Mouse (Mus musculus) spleen, adult 2 months (tissue): ENCODE results near the gene Hspbp1. TPM values are rescaled to one million over a fixed set of nuclear protein-coding genes. Genes with fewer than 3 reads are reported as not detected.

Experiments
- DNase-seq, 2 experiments: peaks; one replicate each; pipeline versions ENCODE4 v3.0.0 to v3.0.0-alpha.2; 2012 to 2021; ENCODE audit warnings: low spot score in 2 of 2, low read depth in 1 of 2
- H3K27ac ChIP-seq: fragments of 200-500 bp; 2 replicates; pipeline ENCODE4 v1.5.1; 2012; ENCODE audit warnings: low read length, inconsistent platforms; ENCODE audit not compliant: insufficient read depth
- H3K27me3 ChIP-seq: fragments of 200-500 bp; 2 replicates; pipeline ENCODE4 v1.6.1; 2012; ENCODE audit warnings: mild to moderate bottlenecking, moderate library complexity, low read length, inconsistent platforms; ENCODE audit not compliant: control insufficient read depth, insufficient read depth
- H3K36me3 ChIP-seq: fragments of 200-500 bp; 2 replicates; pipeline ENCODE4 v1.6.1; 2012; ENCODE audit warnings: mild to moderate bottlenecking, low read length, inconsistent platforms; ENCODE audit not compliant: control insufficient read depth, insufficient read depth
- H3K4me1 ChIP-seq: fragments of 200-500 bp; 2 replicates; pipeline ENCODE4 v1.6.1; 2011; ENCODE audit warnings: inconsistent platforms; ENCODE audit not compliant: control insufficient read depth, insufficient read depth, insufficient read length
- H3K4me3 ChIP-seq: fragments of 200-500 bp; 2 replicates; pipeline ENCODE4 v1.5.1; 2011; ENCODE audit warnings: mild to moderate bottlenecking, inconsistent platforms; ENCODE audit not compliant: insufficient read depth, insufficient read length; ENCODE audit errors: extremely low read depth
- CTCF ChIP-seq: fragments of 200-500 bp; IDR thresholded peaks from 2 replicates; pipeline ENCODE4 v1.5.1; 2011; ENCODE audit warnings: mild to moderate bottlenecking, inconsistent platforms; ENCODE audit not compliant: insufficient read depth, insufficient read length, insufficient replicate concordance; ENCODE audit errors: extremely low read depth
- POLR2A ChIP-seq: fragments of 200-500 bp; IDR thresholded peaks from 2 replicates; pipeline ENCODE4 v1.6.1; 2011; ENCODE audit warnings: low read depth, low read length, inconsistent platforms
- WGBS: fragments of 180-500 bp; shearing (Covaris S2); methylation state at CpG from one replicate; pipeline ENCODE4 v1.1.7; 2018; 5-methylcytosine and 5-hydroxymethylcytosine counted together
- polyA plus RNA-seq: library from polyadenylated mRNA; depleted of rRNA; stranded (reverse); fragments of >200 nt; gene quantifications from 2 replicates; pipeline ENCODE4 v1.2.3, GENCODE M21; 2012

Hspbp1 gene
- polyA plus RNA-seq, 1 experiment = 32.2 TPM

DNA sequence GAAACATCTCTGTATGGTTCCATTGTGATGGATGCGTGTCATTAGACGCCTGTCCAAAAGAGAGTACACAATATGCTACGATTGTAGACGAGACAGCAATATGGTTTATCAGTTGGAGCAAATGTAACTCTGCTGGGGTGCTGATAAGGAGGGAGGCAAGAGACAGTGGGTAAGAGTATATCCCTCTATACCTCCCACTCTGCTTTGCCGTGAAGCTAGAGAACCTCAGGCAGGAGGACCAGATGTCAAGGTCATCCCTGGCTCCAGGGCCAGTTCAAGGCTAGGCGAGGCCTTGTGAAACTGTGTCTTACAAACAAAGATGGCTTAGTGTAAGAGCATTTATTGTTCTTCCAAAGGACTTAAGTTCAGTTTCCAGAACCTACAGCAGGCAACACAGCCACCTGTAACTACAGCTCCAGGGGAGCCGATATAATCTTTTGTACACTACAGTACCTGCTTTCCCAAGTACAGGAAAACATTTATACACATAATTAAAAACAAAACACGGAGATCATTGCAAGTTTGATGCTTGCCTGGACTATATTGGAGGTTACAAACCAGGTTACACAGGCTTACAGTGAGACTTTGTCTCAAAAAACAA lies 14.1 kb downstream of the Hspbp1 start:
- no peak overlapping the region for H3K4me3 ChIP-seq

DNA sequence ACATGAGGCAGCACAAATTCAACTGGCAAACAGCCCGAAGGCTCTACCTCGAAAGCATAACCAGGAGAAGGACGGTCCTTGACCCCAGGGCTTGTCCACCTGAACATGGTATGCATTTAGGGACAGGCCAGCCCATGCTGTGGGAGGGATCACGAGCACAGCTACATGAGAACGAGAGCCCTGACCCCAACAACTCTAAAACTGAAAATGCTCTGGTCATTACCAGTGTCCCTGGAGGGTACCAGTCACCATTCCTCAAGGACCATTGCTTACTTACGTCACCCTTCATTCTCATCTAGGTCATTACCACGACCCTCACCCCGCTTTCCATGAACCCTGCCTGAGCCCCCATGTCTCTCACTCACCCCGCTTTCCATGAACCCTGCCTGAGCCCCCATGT lies 15.7 kb downstream of the Hspbp1 start:
- TF ChIP-seq CTCF (no peak), POLR2A (no peak)
- H3K36me3 ChIP-seq = peaks cover 9% of the 10 kb centered on the region; the same call in 1 of the 2 replicates

More for the DNA sequence above, 14.1 kb downstream of the Hspbp1 start:
- 89% methylated on average over 8 of the region's 8 CpGs for WGBS
- Histone ChIP-seq H3K36me3 (peaks cover 9% of the 10 kb centered on the region; the same call in 1 of the 2 replicates), H3K4me1 (no peaks in the 10 kb centered on the region), H3K27me3 (no peaks in the 10 kb centered on the region), H3K27ac (no peak overlapping the region)
- DNase-seq = no peak
- TF ChIP-seq CTCF (no peak), POLR2A (no peak)

DNA sequence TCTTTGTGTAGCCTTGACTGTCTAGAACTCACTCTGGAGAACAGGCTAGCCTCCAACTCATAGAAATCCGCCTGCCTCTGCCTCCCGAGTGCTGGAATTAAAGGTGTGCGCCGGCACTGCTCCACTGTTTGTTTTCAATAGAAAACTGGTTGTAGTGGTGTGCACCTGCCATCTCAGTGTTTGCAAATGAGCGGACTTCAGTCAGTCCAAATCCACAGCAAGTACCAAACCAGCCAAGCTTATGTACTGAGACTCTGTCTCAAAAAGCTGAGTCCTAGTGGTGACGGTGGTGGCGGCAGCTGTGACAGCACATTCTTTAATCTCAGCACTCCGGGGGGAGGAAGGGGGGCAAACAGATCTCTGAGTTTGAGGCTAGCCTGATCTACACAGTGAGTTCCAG lies 16.4 kb downstream of the Hspbp1 start:
- 92% methylated on average over 8 of the region's 8 CpGs for WGBS
- Histone ChIP-seq H3K4me1 (peaks cover under 1% of the 10 kb centered on the region; the same call in 1 of the 2 replicates), H3K36me3 (peaks cover 9% of the 10 kb centered on the region; the same call in 1 of the 2 replicates), H3K27me3 (no peaks in the 10 kb centered on the region), H3K4me3 (no peak overlapping the region), H3K27ac (no peak overlapping the region)
- no peak for DNase-seq
- no peak for TF ChIP-seq CTCF
- TF ChIP-seq POLR2A = no peak

More for the DNA sequence above, 15.7 kb downstream of the Hspbp1 start:
- Histone ChIP-seq H3K27me3 (no peaks in the 10 kb centered on the region), H3K27ac (no peak overlapping the region), H3K4me3 (no peak overlapping the region), H3K4me1 (no peaks in the 10 kb centered on the region)
- DNase-seq = no peak
- 91% methylated on average over 9 of the region's 9 CpGs for WGBS

- H3K4me1 ChIP-seq = peaks cover 4% of the 10 kb centered on the region; the same call in 1 of the 2 replicates
- no peaks in the 10 kb centered on the region for H3K27me3 ChIP-seq
- no peak overlapping the region for H3K27ac ChIP-seq
- 95% methylated on average over 5 of the region's 5 CpGs for WGBS
- DNase-seq = no peak
- H3K36me3 ChIP-seq = peaks cover 11% of the 10 kb centered on the region; the same call in 1 of the 2 replicates
- H3K4me3 ChIP-seq = no peak overlapping the region
- TF ChIP-seq POLR2A (no peak), CTCF (no peak)
These were observed 18.0 kb downstream of the Hspbp1 start for GRCm38 (mm10) chr7:4666871-4667270.

DNA sequence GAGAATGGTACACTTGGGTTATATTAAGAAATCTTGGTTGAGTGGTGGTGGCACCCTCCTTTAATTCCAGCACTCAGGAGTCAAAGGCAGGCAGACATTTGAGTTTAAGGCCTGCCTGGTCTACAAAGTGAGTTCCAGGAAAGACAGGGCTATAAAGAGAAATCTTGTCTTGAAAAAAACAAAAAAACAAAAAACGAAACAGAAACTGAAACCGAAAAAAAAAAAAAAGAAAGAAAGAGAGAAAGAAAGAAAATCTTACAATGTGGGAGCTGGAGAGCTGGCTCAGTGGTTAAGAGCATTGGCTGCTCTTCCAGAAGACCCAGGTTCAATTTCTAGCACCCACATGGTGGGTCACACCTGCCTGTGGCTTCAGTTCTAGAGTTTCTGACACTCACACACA lies 21.1 kb downstream of the Hspbp1 start:
- Histone ChIP-seq H3K36me3 (peaks cover 8% of the 10 kb centered on the region; the same call in 1 of the 2 replicates), H3K4me3 (no peak overlapping the region), H3K27me3 (no peaks in the 10 kb centered on the region), H3K27ac (peak overlapping the region; percentile 52; the same call in 1 of the 2 replicates), H3K4me1 (peaks cover 4% of the 10 kb centered on the region; the same call in 1 of the 2 replicates)
- WGBS = 46% methylated on average over 2 of the region's 2 CpGs
- TF ChIP-seq POLR2A (no peak), CTCF (no peak)
- no peak for DNase-seq

GRCm38 (mm10) chr7:4663179-4663578 lies 21.7 kb downstream of the Hspbp1 start:
- WGBS = 80% methylated on average over 8 of the region's 8 CpGs
- no peak overlapping the region for H3K4me3 ChIP-seq
- peak overlapping the region; percentile 52; the same call in 1 of the 2 replicates for H3K27ac ChIP-seq
- no peak for DNase-seq
- H3K27me3 ChIP-seq = no peaks in the 10 kb centered on the region
- TF ChIP-seq CTCF (no peak), POLR2A (no peak)
- H3K36me3 ChIP-seq = peaks cover 6% of the 10 kb centered on the region; the same call in 1 of the 2 replicates
- H3K4me1 ChIP-seq = peaks cover 4% of the 10 kb centered on the region; the same call in 1 of the 2 replicates

GRCm38 (mm10) chr7:4659911-4660443 lies 24.9 kb downstream of the Hspbp1 start:
- no peak overlapping the region for H3K27ac ChIP-seq
- no peak for DNase-seq
- H3K4me3 ChIP-seq = no peak overlapping the region
- TF ChIP-seq POLR2A (no peak), CTCF (no peak)
- H3K36me3 ChIP-seq = peaks cover 2% of the 10 kb centered on the region; the same call in 1 of the 2 replicates
- H3K4me1 ChIP-seq = peaks cover 20% of the 10 kb centered on the region; the same call in 1 of the 2 replicates
- 84% methylated on average over 3 of the region's 3 CpGs for WGBS
- no peaks in the 10 kb centered on the region for H3K27me3 ChIP-seq
